Mouse (Mus musculus): ENCODE results near the gene Cops9. TPM values are rescaled to one million over a fixed set of nuclear protein-coding genes. Genes with fewer than 3 reads are reported as not detected.

Gene Cops9
- total RNA-seq (2012; rRNA removed) (550 and 618 TPM in 2 replicates), polyA plus RNA-seq (2012; ENCODE audit: insufficient read depth in 1 of 2, insufficient read length in 2 of 2, low read depth in 1 of 2, low replicate concordance in 2 of 2, missing spikeins in 1 of 2) (100 to 1,000 TPM in 1 of 2 experiments, not detected in 1; 377 TPM)

- no peaks in the 10 kb centered on the region for H3K27me3 ChIP-seq (ENCODE audit: control insufficient read depth in 1 of 2, insufficient read depth in 2 of 2, low read length in 2 of 2)
- peak within 1 kb of the TSS; percentile 82 for H3K9ac ChIP-seq (ENCODE audit: control insufficient read depth, low read depth, low read length, poor library complexity, severe bottlenecking)
- peak within 1 kb of the TSS; percentile 73 to 81 for H3K4me3 ChIP-seq (ENCODE audit: control insufficient read depth in 1 of 2, insufficient read depth in 1 of 2, low read depth in 2 of 2, low read length in 2 of 2)
- H3K36me3 ChIP-seq (ENCODE audit: control insufficient read depth in 1 of 2, insufficient read depth in 2 of 2, low read length in 2 of 2): peaks cover 0 to 14% of the 10 kb centered on the region in 2 experiments; a peak in 3 of 4 replicates
- peaks cover 0 to 18% of the 10 kb centered on the region in 2 experiments; a peak in 3 of 4 replicates for H3K4me1 ChIP-seq (ENCODE audit: control insufficient read depth in 1 of 2, insufficient read depth in 2 of 2, low read length in 2 of 2)
- H3K9me3 ChIP-seq (replicated peaks; ENCODE audit: insufficient read depth, low read length): no peaks in the 10 kb centered on the region
- H3K27ac ChIP-seq (ENCODE audit: control insufficient read depth, low read depth, low read length): peak within 1 kb of the TSS; percentile 78
- peak; percentile 97 for DNase-seq (ENCODE audit: low read depth, low spot score)
- peaks cover 30% of the 10 kb centered on the region for H3K79me2 ChIP-seq (ENCODE audit: control insufficient read depth, insufficient read depth, low read length, poor library complexity)
- TF ChIP-seq MEF2A (IDR thresholded peaks at IDR 0.05; ENCODE audit: extremely low read depth, insufficient replicate concordance, low read depth, low read length, poor library complexity, severe bottlenecking) (no peak), MAFK (IDR thresholded peaks at IDR 0.05; ENCODE audit: borderline replicate concordance, low read depth, low read length) (no peak), NELFE (IDR thresholded peaks at IDR 0.05; ENCODE audit: low read depth, low read length) (peak; percentile 96), TBP (IDR thresholded peaks at IDR 0.05; ENCODE audit: low read depth, low read length) (peak; percentile 87), POLR2AphosphoS2 (IDR thresholded peaks at IDR 0.05; ENCODE audit: low read length) (peak; percentile 73; the same call in 1 of the 2 replicates), GABPA (IDR thresholded peaks at IDR 0.05; ENCODE audit: low read depth, low read length) (peak; percentile 30; the same call in 1 of the 2 replicates), ELF1 (IDR thresholded peaks at IDR 0.05; ENCODE audit: low read depth, low read length) (peak; percentile 79), CHD1 (IDR thresholded peaks at IDR 0.05; ENCODE audit: low read depth, low read length) (no peak), SMC3 (IDR thresholded peaks at IDR 0.05; ENCODE audit: low read depth, low read length) (no peak), TCF12 (IDR thresholded peaks at IDR 0.05; ENCODE audit: low read depth, low read length) (peak; percentile 70), CHD2 (IDR thresholded peaks at IDR 0.05; ENCODE audit: low read length) (no peak), ZNF384 (IDR thresholded peaks at IDR 0.05; ENCODE audit: low read depth, low read length) (no peak), MAX (IDR thresholded peaks at IDR 0.05; ENCODE audit: low read length) (0 out of 2 replicates have a peak, but pooled peaks have one; percentile 38), UBTF (IDR thresholded peaks at IDR 0.05; ENCODE audit: borderline replicate concordance, insufficient read depth, low read depth, low read length) (no peak), MYC (IDR thresholded peaks at IDR 0.05; ENCODE audit: low read depth, low read length) (peak; percentile 64; the same call in 1 of the 2 replicates), MXI1 (IDR thresholded peaks at IDR 0.05; ENCODE audit: low read depth, low read length) (peak; percentile 54), BHLHE40 (IDR thresholded peaks at IDR 0.05; ENCODE audit: borderline replicate concordance, low read depth, low read length) (no peak), USF1 (IDR thresholded peaks at IDR 0.05; ENCODE audit: low read depth, low read length) (no peak), TAL1 (IDR thresholded peaks at IDR 0.05; ENCODE audit: low read length) (no peak), ETS1 (IDR thresholded peaks at IDR 0.05; ENCODE audit: low read depth, low read length) (0 out of 2 replicates have a peak, but pooled peaks have one; percentile 0), SIN3A (IDR thresholded peaks at IDR 0.05; ENCODE audit: low read length) (peak; percentile 88), POLR2A (IDR thresholded peaks at IDR 0.05; ENCODE audit: control insufficient read depth in 1 of 2, insufficient read depth in 1 of 2, low read depth in 1 of 2, low read length in 2 of 2, poor library complexity in 1 of 2) (peak; percentile 94 to 95), E2F4 (IDR thresholded peaks at IDR 0.05; ENCODE audit: borderline replicate concordance, low read depth, low read length) (no peak), MYB (IDR thresholded peaks at IDR 0.05; ENCODE audit: low read depth, low read length) (peak; percentile 26; the same call in 1 of the 2 replicates), KAT2A (conservative IDR thresholded peaks at IDR 0.05; ENCODE audit: low read depth, low read length) (peak; percentile 21), HCFC1 (IDR thresholded peaks at IDR 0.05; ENCODE audit: low read depth, low read length) (peak; percentile 93), GATA1 (IDR thresholded peaks at IDR 0.05; ENCODE audit: low read depth, low read length) (peak; percentile 91), CTCF (IDR thresholded peaks at IDR 0.05 in 2 of 3, conservative IDR thresholded peaks at IDR 0.05 in 1 of 3; ENCODE audit: control insufficient read depth in 1 of 3, insufficient read depth in 1 of 3, low read depth in 2 of 3, low read length in 3 of 3, poor library complexity in 1 of 3, severe bottlenecking in 1 of 3) (no peak), NRF1 (IDR thresholded peaks at IDR 0.05; ENCODE audit: insufficient read depth, low read depth, low read length, poor library complexity, severe bottlenecking) (no peak), JUND (IDR thresholded peaks at IDR 0.05; ENCODE audit: low read depth, low read length) (no peak), POLR2AphosphoS5 (IDR thresholded peaks at IDR 0.05; ENCODE audit: borderline replicate concordance, low read depth, low read length) (no peak), MAZ (IDR thresholded peaks at IDR 0.05; ENCODE audit: low read depth, low read length) (no peak), ZKSCAN1 (IDR thresholded peaks at IDR 0.05; ENCODE audit: low read depth, low read length) (no peak), RAD21 (IDR thresholded peaks at IDR 0.05; ENCODE audit: low read depth, low read length) (no peak), USF2 (IDR thresholded peaks at IDR 0.05; ENCODE audit: borderline replicate concordance in 1 of 2, insufficient read depth in 1 of 2, low read depth in 1 of 2, low read length in 2 of 2) (no peak)
Observed at GRCm38 (mm10) chr1:92641514-92642272, at the start of gene Cops9. Cops9 (minus strand) TSS chr1:92641985.
